Comparison of ENCODE assay signal across 12 mouse cellular contexts in the genomic region with DNA sequence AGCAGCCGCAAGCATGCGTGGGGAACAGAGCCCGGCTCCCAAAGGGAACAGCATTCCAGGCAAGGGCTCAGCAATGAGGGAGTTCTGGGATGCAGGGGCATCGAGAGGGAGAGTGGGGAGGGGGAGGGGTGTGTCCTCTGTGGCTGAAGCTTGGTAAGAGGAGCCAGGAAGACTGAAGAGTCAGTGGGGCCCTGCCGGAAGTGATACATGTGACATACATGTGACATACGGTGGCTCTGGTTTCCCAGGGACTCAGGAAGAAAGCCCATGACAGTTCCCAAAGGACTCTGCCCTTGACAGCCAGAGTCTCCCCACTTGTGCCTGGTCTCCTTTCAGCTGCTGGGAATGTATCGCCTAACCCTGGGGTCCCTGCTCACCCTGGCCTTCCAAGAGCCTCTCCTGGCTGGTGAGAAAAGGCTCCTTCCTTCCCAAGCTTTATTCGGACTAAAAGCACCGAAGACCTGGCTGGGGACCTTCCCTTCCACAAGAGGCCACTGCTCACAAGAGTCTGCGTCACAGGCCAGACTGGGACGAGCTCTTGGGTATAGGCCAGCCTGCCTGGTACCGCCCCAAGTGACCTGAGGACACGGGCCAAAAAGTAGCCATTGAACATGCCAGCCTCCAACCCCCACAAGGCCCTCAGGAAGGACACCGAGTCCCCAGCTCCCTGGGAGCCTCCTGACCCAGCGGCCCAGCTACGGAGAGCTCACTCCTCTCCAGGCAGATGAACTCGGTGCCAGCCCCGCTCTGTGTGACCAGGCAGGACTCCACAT. TPM values are rescaled to one million over a fixed set of nuclear protein-coding genes. Genes with fewer than 3 reads are reported as not detected.
DNase-seq lines count a peak whose midpoint lies in the region; ATAC-seq and TF ChIP-seq lines count a peak whose summit lies in the region.
"Had no signal": no experiment of that assay in that cellular context is flagged by ENCODE, and none has a peak within 500 bp of the region (broad histone marks: within the 10 kb centered on the region; RNA-seq: fewer than 3 reads in every experiment).

No protein-coding gene starts in this region.

- ATAC-seq in heart, embryonic 16.5 days (replicated peaks; ENCODE audit: extremely low read depth, insufficient read depth, low FRiP score) = no peak
- no peak for ATAC-seq in stomach, postnatal 0 days (ENCODE audit: low FRiP score, low TSS enrichment)
- ATAC-seq: midbrain, embryonic 16.5 days; Patski had no signal

- peak; percentile 16 to 36 for DNase-seq in cerebellum, postnatal 14 days
- no peak for DNase-seq in cerebellum, adult 8-10 months
- peak; percentile 55 for DNase-seq in ovary, postnatal 36 days (ENCODE audit: low spot score)
- no peak for DNase-seq in ovary, postnatal 14 days (ENCODE audit: low spot score)
- no peak for DNase-seq in stomach, postnatal 0 days (ENCODE audit: low spot score)
- DNase-seq in right cerebral cortex, postnatal 4 days = no peak
- DNase-seq in frontal cortex, postnatal 36 days (ENCODE audit: low spot score in 2 of 2) = no peak
- DNase-seq: cerebellum, adult 11-12 months had no signal

- H3K36me3 ChIP-seq in heart, embryonic 16.5 days (ENCODE audit: control insufficient read depth, insufficient read depth) = no peaks in the 10 kb centered on the region
- H3K36me3 ChIP-seq in stomach, postnatal 0 days (ENCODE audit: control insufficient read depth, insufficient read depth, low read length) = no peaks in the 10 kb centered on the region
- H3K36me3 ChIP-seq: hindbrain, embryonic 15.5 days had no signal

- no peak for TF ChIP-seq EP300 in stomach, postnatal 0 days (optimal IDR thresholded peaks at IDR 0.05)

- no peak overlapping the region for H3K4me2 ChIP-seq in heart, embryonic 16.5 days (ENCODE audit: low read depth, low read length)
- no peak overlapping the region for H3K4me2 ChIP-seq in stomach, postnatal 0 days (replicated peaks; ENCODE audit: low read depth)
- H3K4me2 ChIP-seq: hindbrain, embryonic 15.5 days had no signal

- peak overlapping the region; percentile 53 for H3K9ac ChIP-seq in heart, embryonic 16.5 days (ENCODE audit: low read length)
- H3K9ac ChIP-seq in stomach, postnatal 0 days (ENCODE audit: low read length) = no peak overlapping the region
- H3K9ac ChIP-seq: hindbrain, embryonic 15.5 days had no signal

- H3K4me3 ChIP-seq in heart, embryonic 16.5 days (ENCODE audit: low read length) = no peak overlapping the region
- H3K4me3 ChIP-seq in stomach, postnatal 0 days (ENCODE audit: low read depth, low read length) = no peak overlapping the region
- H3K4me3 ChIP-seq: hindbrain, embryonic 15.5 days had no signal

- H3K4me1 ChIP-seq in heart, embryonic 16.5 days (ENCODE audit: control insufficient read depth, insufficient read depth, low read length) = peaks cover 50% of the 10 kb centered on the region
- H3K4me1 ChIP-seq in stomach, postnatal 0 days (replicated peaks; ENCODE audit: control insufficient read depth, insufficient read depth) = no peaks in the 10 kb centered on the region; the same call in 1 of the 2 replicates
- H3K4me1 ChIP-seq: hindbrain, embryonic 15.5 days had no signal

- H3K27ac ChIP-seq in heart, embryonic 16.5 days (ENCODE audit: low read length) = peak overlapping the region; percentile 78
- H3K27ac ChIP-seq in stomach, postnatal 0 days (replicated peaks) = no peak overlapping the region
- H3K27ac ChIP-seq: hindbrain, embryonic 15.5 days had no signal

- 56% methylated on average over 18 of the region's 18 CpGs for WGBS in heart, embryonic 16.5 days
- WGBS in stomach, postnatal 0 days = 71% methylated on average over 18 of the region's 18 CpGs

- peak; percentile 11; the same call in 1 of the 2 replicates for TF ChIP-seq CTCF in stomach, postnatal 0 days (IDR thresholded peaks at IDR 0.05; ENCODE audit: low read depth)

- no peaks in the 10 kb centered on the region for H3K9me3 ChIP-seq in heart, embryonic 16.5 days (replicated peaks; ENCODE audit: control insufficient read depth, low read length)
- H3K9me3 ChIP-seq in stomach, postnatal 0 days (ENCODE audit: control insufficient read depth, low read length) = no peaks in the 10 kb centered on the region
- H3K9me3 ChIP-seq: hindbrain, embryonic 15.5 days had no signal

- no peaks in the 10 kb centered on the region for H3K27me3 ChIP-seq in heart, embryonic 16.5 days (ENCODE audit: control insufficient read depth, insufficient read depth, low read length)
- H3K27me3 ChIP-seq in stomach, postnatal 0 days (ENCODE audit: control insufficient read depth, insufficient read depth, low read length) = no peaks in the 10 kb centered on the region
- H3K27me3 ChIP-seq: hindbrain, embryonic 15.5 days; Patski had no signal

RNA-seq across cellular contexts. Expression of a gene that starts 24.1 kb away (rescaled TPM):
- polyA plus RNA-seq in heart, embryonic 16.5 days (2015; fragmentation: Nextera tagmentation; extraction: Ambion mirVana) = 130 and 146 TPM in 2 replicates
- 24.9 and 25.4 TPM in 2 replicates for polyA plus RNA-seq in stomach, postnatal 0 days (2015; fragmentation: Nextera tagmentation; extraction: Ambion mirVana)

RNA-seq across cellular contexts. Expression of a gene that starts 44.5 kb away (rescaled TPM):
- polyA plus RNA-seq in heart, embryonic 16.5 days (2015; fragmentation: Nextera tagmentation; extraction: Ambion mirVana) = 95.8 and 103 TPM in 2 replicates
- polyA plus RNA-seq in stomach, postnatal 0 days (2015; fragmentation: Nextera tagmentation; extraction: Ambion mirVana) = 66.8 and 68.7 TPM in 2 replicates

Comparison
In these comparisons a context has a peak if more than half of its experiments do, and no peak if none do; other contexts are left out.
1. DNase-seq: peak in cerebellum, postnatal 14 days (2 of 2) and ovary, postnatal 36 days (single experiment); none in cerebellum, adult 8-10 months (single experiment), ovary, postnatal 14 days (single experiment), stomach, postnatal 0 days (single experiment), right cerebral cortex, postnatal 4 days (single experiment) and frontal cortex, postnatal 36 days (0 of 2).